Mouse (Mus musculus) embryonic stem cell, embryonic (primary cell): Measurements from ENCODE around the gene Lhx2.

ENCODE experiments used
- CTCF ChIA-PET, 4 experiments: fragments of 300-600 bp in 2 of 4; fragments of 350-600 bp in 2 of 4; sonication (Branson Sonifier 250); formaldehyde crosslinking; loops; one replicate each; lab custom pipeline; 2022; ENCODE audit warnings: inconsistent platforms in 2 of 4; lab: Charles Lee
- POLR2A ChIA-PET, 4 experiments: fragments of 300-600 bp in 2 of 4; fragments of 350-600 bp in 2 of 4; sonication (Branson Sonifier 250); formaldehyde crosslinking; loops; one replicate each; lab custom pipeline; 2022; ENCODE audit warnings: antibody characterized with exemption in 4 of 4, inconsistent platforms in 1 of 4; lab: Charles Lee

Gene Lhx2

GRCm38 (mm10) chr2:38378346-38378745, 39.3 kb downstream of the Lhx2 start:
- CTCF ChIA-PET = interaction anchor here in 3 of 4 experiments (0.6 to 0.8 kb wide), 3 partner anchors 16 to 281 kb away, joined by 3 to 4 read pairs (median 3); no protein-coding TSS in a partner anchor
- POLR2A ChIA-PET = no interaction called here

GRCm38 (mm10) chr2:38378849-38379545, 39.9 kb downstream of the Lhx2 start:
- ChIA-PET CTCF (interaction anchor here in 1 of 4 experiments (0.5 kb wide), 1 partner anchor 533 kb away, joined by 3 read pairs; no protein-coding TSS in a partner anchor), POLR2A (interaction anchor here in 2 of 4 experiments (0.5 to 1.2 kb wide), 2 partner anchors 22 to 338 kb away, joined by 3 read pairs; no protein-coding TSS in a partner anchor)

GRCm38 (mm10) chr2:38379546-38379870, 40.4 kb downstream of the Lhx2 start:
- CTCF ChIA-PET = interaction anchor here in 1 of 4 experiments (0.5 kb wide), 1 partner anchor 532 kb away, joined by 3 read pairs; no protein-coding TSS in a partner anchor
- POLR2A ChIA-PET = interaction anchor here in 2 of 4 experiments (0.5 to 1.2 kb wide), 2 partner anchors 23 to 338 kb away, joined by 3 read pairs; no protein-coding TSS in a partner anchor

- CTCF ChIA-PET = interaction anchor here in 2 of 4 experiments (0.6 to 0.7 kb wide), 2 partner anchors 47 to 126 kb away, joined by 3 to 5 read pairs; no protein-coding TSS in a partner anchor
Measured at GRCm38 (mm10) chr2:38380136-38381083, 41.3 kb downstream of the Lhx2 start.

GRCm38 (mm10) chr2:38387568-38388262, 48.6 kb downstream of the Lhx2 start:
- POLR2A ChIA-PET = no interaction called here
- CTCF ChIA-PET = no interaction called here

More at GRCm38 (mm10) chr2:38380136-38381083, 41.3 kb downstream of the Lhx2 start:
- POLR2A ChIA-PET = interaction anchor here in 2 of 4 experiments (0.6 to 1.2 kb wide), 2 partner anchors 24 to 288 kb away, joined by 3 read pairs; no protein-coding TSS in a partner anchor

- POLR2A ChIA-PET = interaction anchor here in 3 of 4 experiments (0.6 to 1.3 kb wide), 4 partner anchors 10 to 590 kb away, joined by 3 to 6 read pairs (median 3); no protein-coding TSS in a partner anchor
- CTCF ChIA-PET = interaction anchor here in 3 of 4 experiments (0.6 to 1.3 kb wide), 6 partner anchors 12 to 274 kb away, joined by 3 to 6 read pairs (median 4); no protein-coding TSS in a partner anchor
Measured at GRCm38 (mm10) chr2:38394977-38395868, 56.1 kb downstream of the Lhx2 start.

- CTCF ChIA-PET = interaction anchor here in 1 of 4 experiments (0.7 kb wide), 1 partner anchor 21 kb away, joined by 6 read pairs; no protein-coding TSS in a partner anchor
- POLR2A ChIA-PET = no interaction called here
Measured at GRCm38 (mm10) chr2:38395869-38396236, 56.8 kb downstream of the Lhx2 start.

- ChIA-PET CTCF (interaction anchor here in 2 of 4 experiments (0.7 to 1.3 kb wide), 4 partner anchors 12 to 581 kb away, joined by 3 to 6 read pairs (median 3); no protein-coding TSS in a partner anchor), POLR2A (interaction anchor here in 3 of 4 experiments (0.6 to 1.0 kb wide), 5 partner anchors 21 to 735 kb away, joined by 3 to 6 read pairs (median 3); no protein-coding TSS in a partner anchor)
Measured at GRCm38 (mm10) chr2:38397306-38397705, 58.2 kb downstream of the Lhx2 start.

GRCm38 (mm10) chr2:38397882-38398281, 58.8 kb downstream of the Lhx2 start:
- POLR2A ChIA-PET = no interaction called here
- CTCF ChIA-PET = interaction anchor here in 2 of 4 experiments (0.7 to 1.3 kb wide), 4 partner anchors 12 to 581 kb away, joined by 3 to 6 read pairs (median 3); no protein-coding TSS in a partner anchor

GRCm38 (mm10) chr2:38402611-38403010, 63.5 kb downstream of the Lhx2 start:
- POLR2A ChIA-PET = interaction anchor here in 1 of 4 experiments (1.0 kb wide), 1 partner anchor 27 kb away, joined by 3 read pairs; no protein-coding TSS in a partner anchor
- CTCF ChIA-PET = interaction anchor here in 1 of 4 experiments (1.6 kb wide), 1 partner anchor 32 kb away, joined by 6 read pairs; no protein-coding TSS in a partner anchor

GRCm38 (mm10) chr2:38403231-38403630, 64.2 kb downstream of the Lhx2 start:
- ChIA-PET CTCF (interaction anchor here in 2 of 4 experiments (1.3 to 1.6 kb wide), 2 partner anchors 28 to 31 kb away, joined by 3 to 6 read pairs; no protein-coding TSS in a partner anchor), POLR2A (interaction anchor here in 1 of 4 experiments (1.0 kb wide), 1 partner anchor 26 kb away, joined by 3 read pairs; no protein-coding TSS in a partner anchor)

GRCm38 (mm10) chr2:38404007-38404596, 65.0 kb downstream of the Lhx2 start:
- ChIA-PET CTCF (interaction anchor here in 3 of 4 experiments (0.7 to 1.6 kb wide), 4 partner anchors 28 to 259 kb away, joined by 3 to 6 read pairs (median 4); no protein-coding TSS in a partner anchor), POLR2A (no interaction called here)

GRCm38 (mm10) chr2:38405356-38405755, 66.3 kb downstream of the Lhx2 start:
- ChIA-PET CTCF (interaction anchor here in 1 of 4 experiments (0.6 to 1.4 kb wide), 2 partner anchors 30 to 482 kb away, joined by 3 read pairs; no protein-coding TSS in a partner anchor), POLR2A (no interaction called here)

- POLR2A ChIA-PET = no interaction called here
- CTCF ChIA-PET = no interaction called here
Measured at GRCm38 (mm10) chr2:38409309-38409708, 70.2 kb downstream of the Lhx2 start.

GRCm38 (mm10) chr2:38410227-38410626, 71.1 kb downstream of the Lhx2 start:
- POLR2A ChIA-PET = no interaction called here
- CTCF ChIA-PET = no interaction called here
